Mouse (Mus musculus) lung, postnatal 25 days (tissue): ENCODE data around the gene Scgb1b30.
"Not testable (repeated sequence)": the region's sequence is repeated elsewhere in the genome, so short reads cannot be mapped to it uniquely, and the experiment has no call there.

Source experiments
- DNase-seq: peaks from one replicate; pipeline ENCODE4 v3.0.0; 2022; ENCODE audit warnings: low spot score

Gene Scgb1b30

DNA sequence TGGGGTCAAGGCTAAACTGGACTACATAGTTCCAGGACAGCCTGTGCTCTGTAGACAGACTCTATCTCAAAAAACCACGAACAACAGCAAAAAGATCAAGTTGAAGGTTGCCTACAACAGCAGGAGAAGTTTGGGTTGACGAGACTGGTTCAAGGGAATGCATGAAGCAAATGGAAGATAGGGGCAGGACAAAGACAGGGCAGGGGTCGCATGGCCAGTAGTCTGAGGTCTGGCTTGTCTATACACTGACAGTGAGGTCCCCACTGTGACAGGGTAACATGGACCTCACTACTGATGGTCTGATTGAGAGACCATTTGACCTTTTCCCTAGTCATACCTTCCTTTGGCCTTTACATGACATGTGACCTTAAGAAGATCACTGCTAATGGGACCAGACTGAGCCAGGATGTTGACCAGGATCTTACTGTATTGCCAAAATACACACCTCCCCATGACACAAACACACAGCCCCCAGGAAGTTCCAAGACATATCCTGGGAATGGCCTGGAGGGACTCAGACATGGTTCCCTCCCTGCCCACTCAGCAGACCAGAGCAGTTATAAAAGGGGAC, at the start of gene Scgb1b30:
Gene Scgb1b30, plus strand, starts transcription at position 521 of the 571 bp plus-strand sequence.
- DNase-seq = no peak

DNA sequence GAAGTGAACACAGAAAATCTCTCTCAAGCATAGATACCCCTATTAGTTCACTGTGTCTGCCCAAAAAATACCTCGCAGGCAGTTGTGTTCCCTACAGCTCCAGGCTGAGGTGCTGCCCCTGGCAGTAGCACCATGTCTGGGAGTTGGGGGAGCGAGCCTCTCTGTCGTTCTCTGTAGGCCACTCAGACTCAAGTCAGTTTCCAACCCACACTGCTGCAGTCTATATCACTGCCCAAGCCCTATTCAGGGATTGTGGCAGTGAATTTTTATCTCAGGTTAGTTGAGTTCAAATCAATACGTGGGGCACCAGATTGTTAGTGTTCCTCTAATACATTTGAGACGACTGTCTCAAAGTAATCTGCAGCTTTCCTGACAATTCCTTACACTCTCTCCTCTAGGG, 27.1 kb upstream of the Scgb1b30 start:
- DNase-seq = not testable (repeated sequence)

DNA sequence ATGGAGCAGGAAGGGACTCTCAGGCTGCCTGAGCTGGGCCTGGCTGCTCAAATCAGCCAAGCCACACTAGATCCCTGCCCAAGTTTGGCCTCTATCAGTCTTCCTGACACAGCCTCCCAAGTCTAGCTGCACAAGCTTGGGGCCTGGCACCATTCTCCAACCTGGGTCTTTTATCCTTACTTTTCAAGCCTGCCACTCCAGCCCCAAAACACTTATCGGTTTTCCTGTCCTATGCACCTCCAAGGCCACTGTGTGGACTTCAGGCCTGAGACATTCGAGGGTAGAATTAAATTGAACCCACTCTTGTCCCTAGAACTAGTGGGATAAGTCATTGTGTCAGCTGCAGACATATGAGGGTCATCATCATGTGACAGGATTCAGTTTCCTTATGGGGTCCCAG, 4.8 kb downstream of the Scgb1b30 start:
- DNase-seq = no peak

DNA sequence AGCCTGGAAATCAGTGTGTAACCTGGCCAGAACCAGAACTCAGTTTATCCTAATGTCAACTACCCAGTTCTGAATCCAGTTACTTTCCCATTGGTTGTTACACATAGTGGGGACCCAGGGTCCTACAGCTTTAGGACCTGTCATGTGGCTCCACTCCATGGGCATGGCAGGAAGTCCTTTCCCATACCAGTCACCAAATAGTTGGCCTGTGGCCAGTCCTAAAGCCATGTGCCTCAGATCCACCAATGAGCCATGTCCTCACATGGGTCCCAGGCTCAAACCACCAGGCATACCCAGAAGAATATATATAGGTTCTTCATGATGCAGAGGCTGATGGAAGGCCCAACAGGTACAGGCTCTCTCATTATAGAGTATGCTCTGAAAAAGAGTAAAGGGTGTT, 6.0 kb downstream of the Scgb1b30 start:
- no peak for DNase-seq

DNA sequence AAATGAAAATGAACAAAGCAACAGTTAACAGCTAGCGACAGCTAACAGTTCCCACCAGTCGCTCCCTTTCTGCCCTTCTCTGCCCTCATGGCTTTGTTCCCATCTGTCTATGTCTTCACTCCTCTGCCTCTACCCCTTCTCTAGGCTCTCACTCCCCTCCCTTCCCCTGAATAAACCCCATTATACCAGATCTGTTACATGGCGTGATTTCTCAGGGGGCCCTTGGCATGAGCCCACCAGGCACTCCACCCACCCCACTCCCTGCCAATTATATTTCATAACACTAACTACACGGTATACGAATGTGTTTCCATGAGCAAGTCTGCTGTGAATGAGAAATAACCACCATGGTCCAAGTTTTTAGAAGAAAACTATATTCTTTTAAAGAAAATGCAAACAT, 14.0 kb downstream of the Scgb1b30 start:
- no peak for DNase-seq

DNA sequence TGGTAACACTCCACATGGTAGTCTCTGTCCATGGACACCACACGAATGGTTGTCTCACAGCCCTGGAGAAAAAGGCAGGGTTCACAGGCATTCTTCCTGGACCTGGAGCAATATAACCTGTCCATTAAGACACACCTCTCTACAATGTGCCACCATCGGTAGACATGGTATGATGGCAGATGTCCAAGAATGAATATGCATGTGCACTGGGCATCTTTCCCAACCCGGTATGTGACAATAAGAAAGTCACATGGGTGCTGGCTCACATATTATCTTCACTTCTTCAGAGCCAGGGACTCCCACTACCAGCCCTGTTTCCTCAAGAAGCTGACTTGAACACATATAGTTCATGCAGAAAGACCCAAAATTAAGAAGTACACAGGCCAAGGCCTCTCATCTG, 21.4 kb downstream of the Scgb1b30 start:
- no peak for DNase-seq

DNA sequence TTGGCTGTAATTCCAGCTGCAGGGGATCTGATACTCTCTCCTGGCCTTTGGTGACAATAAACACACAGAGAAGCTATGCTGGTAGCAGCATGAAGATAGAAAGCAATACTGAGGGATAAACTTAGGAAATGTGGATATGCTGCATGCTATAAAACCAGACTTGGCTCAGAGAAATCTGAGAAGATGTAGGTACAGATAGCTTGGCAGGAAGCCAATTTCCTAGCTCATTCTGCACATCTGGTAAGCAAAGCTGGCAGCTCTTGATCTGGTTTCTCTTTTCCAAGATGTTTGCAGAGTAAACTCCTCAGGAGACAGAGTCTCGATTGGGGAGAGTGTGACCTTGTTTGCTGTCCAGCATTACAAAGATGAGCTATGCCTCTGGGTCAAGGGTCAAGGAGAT, 25.4 kb downstream of the Scgb1b30 start:
- DNase-seq = not testable (repeated sequence)

DNA sequence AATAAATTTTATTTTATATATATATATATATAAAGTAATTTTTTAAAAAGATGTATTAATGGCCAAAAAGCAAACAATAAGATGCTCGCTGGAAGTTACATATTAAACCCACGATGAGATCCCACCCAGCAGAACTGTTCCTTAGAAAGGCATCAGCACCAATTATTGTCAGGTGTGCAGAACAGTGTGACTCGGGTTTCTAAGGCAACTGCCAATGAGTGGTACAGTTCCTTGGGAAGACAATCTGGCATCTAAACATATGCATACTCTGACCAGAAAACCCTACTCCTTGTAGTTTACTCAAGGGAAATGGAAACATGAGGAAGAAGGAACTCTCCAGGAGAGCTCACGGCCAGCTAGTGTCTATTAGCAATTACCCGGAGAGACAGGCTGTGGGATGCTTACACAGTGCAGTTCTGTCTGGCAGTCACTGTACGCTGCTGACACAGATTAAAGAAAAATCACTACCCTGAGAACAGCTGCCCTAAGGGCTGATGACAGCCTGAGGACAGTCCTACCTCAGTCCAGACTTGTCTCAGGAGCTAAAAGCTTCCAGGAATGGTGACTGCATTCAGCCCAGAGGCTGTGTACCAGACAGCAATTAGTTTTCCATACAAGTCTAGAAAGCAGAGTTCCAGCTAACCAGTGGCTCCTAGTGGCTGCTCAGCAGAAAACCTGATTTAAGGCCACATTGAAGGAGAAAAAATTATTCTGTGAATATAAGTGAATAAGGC, 27.9 kb downstream of the Scgb1b30 start:
- no peak for DNase-seq

DNA sequence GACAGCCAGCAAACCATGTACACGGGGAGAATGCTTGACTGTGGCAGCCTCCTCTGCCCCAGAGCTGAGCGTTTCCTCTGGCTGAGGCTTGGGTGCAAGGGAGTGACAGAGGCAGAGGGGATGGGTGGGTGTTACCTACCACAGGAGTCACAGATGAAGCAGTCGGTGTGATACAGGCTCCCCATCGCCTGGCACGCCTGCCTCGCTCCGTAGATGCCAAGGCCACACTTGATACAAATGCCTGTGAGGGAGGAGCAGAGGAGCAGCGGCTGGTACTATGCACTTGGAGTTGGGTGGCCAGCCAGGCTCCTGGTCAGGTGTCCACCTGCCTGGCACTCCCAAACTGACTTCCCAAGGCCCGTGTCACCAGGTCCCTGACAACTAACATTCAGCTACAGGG, 30.1 kb downstream of the Scgb1b30 start:
- DNase-seq = no peak

DNA sequence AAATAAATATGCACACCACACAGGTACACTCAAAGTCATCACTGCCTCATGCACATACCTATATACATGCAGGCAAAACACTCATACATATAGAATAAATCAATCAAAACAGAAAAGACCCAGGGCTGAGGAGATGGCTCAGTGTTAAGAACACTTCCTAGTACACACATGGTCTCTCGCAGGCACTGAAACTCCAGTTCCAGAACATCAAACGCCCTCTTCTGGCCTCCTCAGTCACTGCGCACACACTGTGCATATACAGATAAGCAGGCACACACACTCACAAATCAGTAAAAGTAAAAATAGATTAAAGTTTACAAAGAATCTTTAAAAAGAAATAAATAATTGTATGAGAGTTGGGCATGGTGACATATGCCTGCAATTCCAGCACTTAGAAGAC, 31.1 kb downstream of the Scgb1b30 start:
- DNase-seq = no peak

DNA sequence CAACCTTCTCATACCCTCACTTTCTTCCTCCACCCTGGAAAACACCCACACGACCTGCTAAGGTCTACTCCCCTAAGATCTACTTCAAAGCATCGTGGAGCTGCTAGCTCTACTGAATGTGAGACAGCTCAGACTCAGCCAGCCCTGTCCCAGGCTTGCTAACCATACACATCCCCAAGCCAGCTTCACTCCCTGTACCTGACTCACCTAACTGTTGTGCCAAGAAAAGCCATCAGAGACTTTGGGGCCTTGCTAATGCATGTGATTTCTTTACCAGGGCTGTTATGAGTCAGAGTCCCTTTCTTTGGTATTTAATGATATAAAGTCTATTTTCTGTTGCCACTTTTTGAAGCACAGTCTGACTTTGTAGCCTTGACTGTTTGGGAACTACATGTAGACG, 35.9 kb downstream of the Scgb1b30 start:
- DNase-seq = no peak

DNA sequence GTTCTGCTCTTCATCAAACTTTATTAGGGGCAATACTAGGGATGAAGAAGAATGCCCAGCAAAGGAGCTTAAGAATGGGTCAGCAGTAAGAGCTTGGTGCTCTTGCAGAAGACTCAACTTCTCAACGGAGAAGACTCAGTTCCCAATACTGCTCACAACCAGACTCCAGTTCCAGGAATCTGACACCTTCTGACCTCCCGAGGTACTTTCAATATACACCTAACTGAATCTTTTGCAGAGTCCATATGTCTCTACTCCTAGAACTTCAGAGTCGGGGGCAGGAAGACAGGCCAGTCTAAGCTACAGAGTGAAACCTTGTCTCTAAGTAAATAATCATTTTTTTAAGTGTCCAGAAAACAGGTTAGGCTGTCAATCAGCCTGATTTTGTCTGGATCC, 36.7 kb downstream of the Scgb1b30 start:
- no peak for DNase-seq

DNA sequence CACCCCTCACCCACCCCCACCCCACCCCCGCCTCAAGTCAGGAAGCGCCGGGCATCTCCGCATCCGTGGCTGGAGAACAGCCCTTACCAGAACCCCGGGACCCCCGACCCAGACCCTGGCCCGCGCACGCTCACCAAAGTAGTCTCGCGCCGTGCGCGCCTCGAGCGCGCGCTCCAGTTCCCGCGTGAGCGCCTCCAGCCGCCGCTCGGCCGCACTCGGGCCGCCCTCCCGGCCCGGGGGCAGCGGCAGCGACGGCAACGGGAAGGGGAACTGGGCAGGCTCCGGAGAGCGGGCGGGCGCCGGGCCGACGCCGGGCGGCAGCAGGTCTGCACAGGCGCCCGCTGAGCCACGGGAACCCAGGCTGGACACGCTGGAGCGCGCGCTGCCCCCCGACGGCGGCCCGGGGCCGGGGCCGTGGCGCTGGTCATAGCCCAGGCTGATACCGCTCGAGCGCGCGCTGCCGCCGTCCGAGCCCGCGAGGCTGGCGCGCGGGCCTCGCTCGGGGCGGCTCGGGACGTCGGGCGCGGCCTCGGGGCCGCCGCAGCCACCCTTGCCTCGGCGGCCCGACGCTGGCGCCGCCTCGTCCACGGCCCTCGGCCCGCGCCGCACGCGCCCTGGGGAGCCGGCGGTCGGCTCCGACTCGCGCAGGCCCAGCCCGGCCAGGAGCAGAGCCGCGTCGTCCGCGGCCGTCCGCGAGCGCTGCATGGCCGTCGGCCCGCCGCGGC, 37.3 kb downstream of the Scgb1b30 start:
- DNase-seq = no peak

DNA sequence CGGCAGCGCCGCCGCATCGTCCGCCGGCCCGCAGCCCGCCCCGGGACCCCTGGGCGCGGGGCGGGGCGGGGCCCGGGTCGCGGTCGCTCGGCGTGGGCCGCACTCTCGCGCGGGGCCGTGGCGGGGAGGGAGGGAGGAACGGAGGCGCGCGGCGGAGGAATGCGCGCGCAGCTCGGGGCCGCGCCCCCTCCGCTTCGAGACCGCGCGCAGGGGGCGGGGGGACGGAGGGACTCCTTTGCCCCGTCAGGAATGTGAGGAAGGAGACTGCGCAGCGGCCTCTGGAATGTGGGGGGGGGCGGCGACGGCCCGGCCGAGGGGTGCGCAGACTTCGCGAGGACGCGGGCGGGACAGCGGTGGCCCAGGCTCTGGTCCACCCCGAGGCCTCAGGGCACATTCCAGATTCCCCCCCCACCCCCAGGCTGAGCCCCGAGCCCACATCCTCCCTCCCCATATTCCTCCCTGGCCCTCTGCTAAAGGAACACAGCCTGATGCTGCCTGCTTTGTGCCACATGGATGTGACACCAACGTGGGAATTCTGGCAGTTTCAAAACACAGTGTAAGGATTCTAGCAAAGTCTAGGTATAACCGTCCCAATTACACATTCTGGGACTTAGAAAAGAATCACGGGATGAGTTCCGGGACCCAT, 38.0 kb downstream of the Scgb1b30 start, which contains the start of gene Wtip:
Gene Wtip, minus strand, starts transcription at position 152 of the 646 bp plus-strand sequence.
- peak; percentile 83 for DNase-seq

DNA sequence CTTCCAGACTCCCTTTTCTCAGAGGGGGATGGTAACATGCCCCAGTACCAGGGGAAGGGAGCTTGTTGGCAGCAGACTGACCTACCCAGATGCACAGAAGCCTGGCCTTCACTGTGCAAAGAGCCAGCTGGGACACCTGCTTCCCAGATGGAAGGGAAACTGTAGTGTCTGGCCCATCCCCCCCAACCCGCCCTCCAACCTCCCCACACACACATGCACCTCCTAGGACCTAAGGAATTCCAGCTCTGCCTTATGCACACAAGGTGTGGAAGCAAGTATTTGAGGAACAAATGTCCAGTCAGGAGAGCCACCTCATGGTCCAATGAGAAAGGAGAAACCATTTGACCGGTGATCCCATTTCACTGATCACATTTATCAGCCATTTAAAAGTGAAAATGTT, 39.1 kb downstream of the Scgb1b30 start:
- no peak for DNase-seq

DNA sequence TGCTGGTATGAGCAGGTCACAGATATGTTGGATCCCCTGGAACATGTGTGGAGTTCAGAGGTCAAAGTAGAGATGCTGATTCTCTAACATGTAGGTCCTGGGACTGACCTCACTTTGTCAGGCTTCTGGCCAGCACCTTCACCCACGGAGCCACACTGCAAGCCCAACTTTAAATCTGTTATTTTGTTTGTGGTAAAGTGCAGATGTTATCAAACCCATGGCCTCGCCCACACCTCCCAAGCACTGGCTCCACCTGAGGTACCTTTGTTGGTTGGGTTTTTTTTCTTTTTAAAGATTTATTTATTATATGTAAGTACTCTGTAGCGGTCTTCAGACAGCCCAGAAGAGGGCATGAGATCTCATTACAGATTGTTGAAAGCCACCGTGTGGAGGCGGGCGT, 44.3 kb downstream of the Scgb1b30 start:
- no peak for DNase-seq

DNA sequence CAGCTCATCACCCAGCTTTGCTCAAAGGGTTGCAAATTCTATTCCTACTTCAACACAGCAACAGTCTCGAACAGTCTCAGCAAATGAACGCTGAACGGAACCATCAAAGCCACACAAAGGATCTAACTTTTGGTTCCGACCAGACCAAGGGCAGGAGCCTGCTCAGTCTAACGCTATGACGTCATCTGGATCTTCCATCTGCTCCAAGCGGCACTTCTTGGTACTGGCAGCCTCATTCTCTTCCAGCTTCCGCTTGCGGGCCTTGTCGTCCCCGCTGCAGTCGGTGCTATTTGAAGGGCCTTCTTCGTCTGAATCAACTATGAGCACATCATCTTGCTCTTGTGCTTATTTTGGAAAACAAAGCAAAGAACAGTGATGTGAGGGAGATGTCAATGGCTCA, 45.9 kb downstream of the Scgb1b30 start:
- no peak for DNase-seq

DNA sequence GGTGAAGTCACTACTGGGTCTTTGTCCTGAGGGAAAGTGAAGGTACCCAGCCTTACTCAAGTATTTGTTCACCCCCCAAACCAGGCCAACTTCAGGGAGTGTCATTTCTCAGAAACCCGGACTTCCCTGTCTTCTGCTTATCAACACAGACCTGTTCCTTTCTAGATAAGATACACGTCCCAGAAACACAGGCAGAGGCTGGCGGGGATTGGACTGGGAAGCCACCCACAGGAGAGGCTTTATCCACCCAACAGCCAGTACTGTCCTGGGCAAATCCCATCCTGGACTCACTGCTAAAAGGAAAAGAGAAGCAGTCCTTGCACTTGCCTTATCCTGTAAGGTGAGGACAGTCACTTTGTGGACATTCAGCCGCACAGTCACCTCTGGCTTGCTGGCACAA, 52.0 kb downstream of the Scgb1b30 start:
- DNase-seq = no peak
